Mouse (Mus musculus) small intestine, adult 2 months (tissue): ENCODE measurements at regions not wholly inside any gene's neighbourhood (a gene's known extent, or its start where the extent isn't known, plus 50 kb on each side); places are given as distances from the start of the nearest gene placed in this dataset.

Experiments
- CTCF ChIP-seq: fragments of 200-500 bp; IDR thresholded peaks from 2 replicates; pipeline ENCODE4 v1.5.1; 2012; ENCODE audit warnings: low read depth, mild to moderate bottlenecking, control low read depth, inconsistent platforms, low read length, moderate library complexity, mixed read lengths; ENCODE audit not compliant: insufficient replicate concordance, insufficient read length; ENCODE audit errors: extremely low read depth
- POLR2A ChIP-seq: fragments of 200-500 bp; IDR thresholded peaks from 2 replicates; pipeline ENCODE4 v1.6.1; 2012; ENCODE audit warnings: low read depth, mild to moderate bottlenecking, control low read depth, inconsistent platforms, low read length, moderate library complexity

- TF ChIP-seq POLR2A (no peak), CTCF (no peak)
Measured at GRCm38 (mm10) chr10:25111636-25112422, 184.5 kb upstream of the Arg1 start.
